Mouse (Mus musculus): ENCODE data around the gene Igf2bp2. TPM values are rescaled to one million over a fixed set of nuclear protein-coding genes. Genes with fewer than 3 reads are reported as not detected.

Gene Igf2bp2
- total and polyA plus RNA-seq, 2 experiments: 0.37 to 0.81 TPM

DNA sequence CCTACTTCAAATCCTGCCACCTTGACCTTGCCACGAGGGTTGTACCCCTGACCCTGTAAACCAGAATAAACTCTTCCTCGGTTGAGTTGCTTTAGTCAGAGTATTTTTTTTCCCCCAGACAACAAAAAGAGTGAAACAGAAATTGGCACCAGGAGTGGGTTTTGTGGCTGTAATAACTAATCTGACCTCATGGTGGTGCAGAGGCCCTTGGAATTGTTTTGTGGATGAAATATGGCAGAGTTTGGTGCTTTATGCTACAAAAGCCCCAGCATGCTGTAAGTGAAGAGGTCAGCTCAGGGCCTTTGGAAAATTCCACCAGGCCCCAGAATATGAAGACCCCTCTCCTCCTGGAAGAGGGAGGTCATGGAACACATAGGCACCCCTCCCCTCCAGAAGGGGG is 63.0 kb downstream of the Igf2bp2 start:
- no peaks in the 10 kb centered on the region for H3K4me1 ChIP-seq (ENCODE audit: control insufficient read depth, insufficient read depth, low read length)
- H3K79me2 ChIP-seq (ENCODE audit: control insufficient read depth, insufficient read depth, low read length): 0 out of 2 replicates have a peak, but pooled peaks cover 2% of the 10 kb centered on the region
- H3K27me3 ChIP-seq (ENCODE audit: control insufficient read depth, insufficient read depth, low read length): no peaks in the 10 kb centered on the region
- no peak overlapping the region for H3K4me3 ChIP-seq (ENCODE audit: insufficient read depth, low read depth, low read length)
- WGBS: 75% methylated on average over 2 of the region's 2 CpGs
- H3K27ac ChIP-seq (replicated peaks; ENCODE audit: insufficient read depth, low read depth, low read length): no peak overlapping the region
- no peak overlapping the region for H3K9ac ChIP-seq (ENCODE audit: low read depth, low read length)
- TF ChIP-seq CTCF (IDR thresholded peaks at IDR 0.05; ENCODE audit: low read depth, low read length) (no peak), POLR2A (IDR thresholded peaks at IDR 0.05; ENCODE audit: extremely low read depth, insufficient read depth, low read length) (no peak)
- no peaks in the 10 kb centered on the region for H3K36me3 ChIP-seq (ENCODE audit: control insufficient read depth, insufficient read depth, low read length)
- DNase-seq (ENCODE audit: extremely low read depth, low read depth, low spot score): no peak

DNA sequence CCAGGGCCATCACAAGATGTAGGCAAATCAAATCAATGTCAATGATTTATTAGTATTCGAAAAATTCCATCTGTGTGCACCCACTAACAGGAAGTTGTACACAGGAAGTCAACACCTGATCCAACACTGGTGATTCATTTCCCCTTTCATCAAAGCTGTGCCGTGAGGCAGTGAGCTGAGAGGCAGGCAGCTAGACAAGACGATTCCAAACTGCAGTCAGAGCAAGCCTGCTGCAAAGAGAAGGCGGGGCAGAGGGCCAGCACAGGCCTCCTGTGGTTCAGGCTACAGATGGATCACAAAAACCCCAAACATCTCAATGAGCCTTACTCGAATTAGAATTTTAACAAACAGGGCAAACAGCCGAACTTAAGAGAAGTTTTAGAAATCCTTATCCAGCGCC is 65.4 kb downstream of the Igf2bp2 start:
- no peak for DNase-seq (ENCODE audit: extremely low read depth, low read depth, low spot score)
- Histone ChIP-seq H3K27me3 (ENCODE audit: control insufficient read depth, insufficient read depth, low read length) (no peaks in the 10 kb centered on the region), H3K36me3 (ENCODE audit: control insufficient read depth, insufficient read depth, low read length) (no peaks in the 10 kb centered on the region), H3K4me3 (ENCODE audit: insufficient read depth, low read depth, low read length) (no peak overlapping the region), H3K27ac (replicated peaks; ENCODE audit: insufficient read depth, low read depth, low read length) (no peak overlapping the region), H3K9ac (ENCODE audit: low read depth, low read length) (no peak overlapping the region), H3K4me1 (ENCODE audit: control insufficient read depth, insufficient read depth, low read length) (no peaks in the 10 kb centered on the region), H3K79me2 (ENCODE audit: control insufficient read depth, insufficient read depth, low read length) (no peaks in the 10 kb centered on the region)
- TF ChIP-seq CTCF (IDR thresholded peaks at IDR 0.05; ENCODE audit: low read depth, low read length): no peak
- TF ChIP-seq POLR2A (IDR thresholded peaks at IDR 0.05; ENCODE audit: extremely low read depth, insufficient read depth, low read length): no peak
- 79% methylated on average over 7 of the region's 7 CpGs for WGBS

DNA sequence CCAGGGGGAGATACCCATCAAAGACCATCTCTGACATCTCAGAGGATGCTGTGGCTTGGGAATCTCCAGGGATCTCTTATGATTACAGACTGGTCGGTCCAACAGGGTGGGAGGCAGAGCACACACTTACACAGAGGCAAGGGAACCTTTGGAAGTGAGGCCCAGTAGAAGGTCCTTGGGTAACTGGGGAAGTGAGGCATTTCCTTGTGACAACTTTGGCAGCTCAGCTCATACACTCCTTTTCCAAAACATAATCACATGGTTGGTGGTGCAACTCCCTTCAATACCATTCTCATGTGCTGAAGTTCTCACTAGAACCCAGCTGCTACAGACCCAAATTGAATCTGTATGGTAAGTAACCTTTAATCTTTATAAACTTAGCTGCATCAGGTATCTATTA is 67.3 kb downstream of the Igf2bp2 start:
- H3K9ac ChIP-seq (ENCODE audit: low read depth, low read length): no peak overlapping the region
- no peaks in the 10 kb centered on the region for H3K27me3 ChIP-seq (ENCODE audit: control insufficient read depth, insufficient read depth, low read length)
- no peak overlapping the region for H3K4me3 ChIP-seq (ENCODE audit: insufficient read depth, low read depth, low read length)
- H3K36me3 ChIP-seq (ENCODE audit: control insufficient read depth, insufficient read depth, low read length): no peaks in the 10 kb centered on the region
- no peak for DNase-seq (ENCODE audit: extremely low read depth, low read depth, low spot score)
- H3K27ac ChIP-seq (replicated peaks; ENCODE audit: insufficient read depth, low read depth, low read length): no peak overlapping the region
- H3K79me2 ChIP-seq (ENCODE audit: control insufficient read depth, insufficient read depth, low read length): no peaks in the 10 kb centered on the region
- H3K4me1 ChIP-seq (ENCODE audit: control insufficient read depth, insufficient read depth, low read length): no peaks in the 10 kb centered on the region
- 90% methylated on average over 1 of the region's 1 CpGs for WGBS
- no peak for TF ChIP-seq POLR2A (IDR thresholded peaks at IDR 0.05; ENCODE audit: extremely low read depth, insufficient read depth, low read length)
- no peak for TF ChIP-seq CTCF (IDR thresholded peaks at IDR 0.05; ENCODE audit: low read depth, low read length)

DNA sequence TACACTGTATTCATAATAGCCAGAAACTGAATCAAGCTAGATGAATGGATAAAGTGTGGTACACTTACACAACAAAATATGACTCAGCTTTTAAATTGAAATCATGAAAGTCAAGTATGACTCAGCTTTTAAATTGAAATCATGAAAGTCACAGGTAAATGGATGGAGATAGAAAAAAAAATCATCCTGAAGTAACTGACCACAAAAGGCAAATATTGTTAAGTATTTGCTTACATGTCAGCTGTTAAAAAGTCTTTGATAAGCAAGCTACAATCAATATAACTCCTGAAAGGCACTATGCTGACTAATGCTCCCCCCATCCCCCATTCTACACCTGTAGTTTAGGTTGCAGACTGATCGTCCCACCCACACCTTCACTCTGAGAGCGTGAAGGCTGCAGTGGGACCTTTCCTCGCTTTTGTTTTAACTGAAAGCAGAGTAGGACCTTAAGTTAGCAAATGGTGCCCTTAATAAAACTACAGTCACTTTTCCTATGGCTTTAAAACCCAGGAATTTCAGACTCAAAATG is 71.8 kb downstream of the Igf2bp2 start:
- TF ChIP-seq POLR2A (IDR thresholded peaks at IDR 0.05; ENCODE audit: extremely low read depth, insufficient read depth, low read length) (no peak), CTCF (IDR thresholded peaks at IDR 0.05; ENCODE audit: low read depth, low read length) (no peak)
- Histone ChIP-seq H3K9ac (ENCODE audit: low read depth, low read length) (no peak overlapping the region), H3K36me3 (ENCODE audit: control insufficient read depth, insufficient read depth, low read length) (no peaks in the 10 kb centered on the region), H3K4me1 (ENCODE audit: control insufficient read depth, insufficient read depth, low read length) (no peaks in the 10 kb centered on the region), H3K4me3 (ENCODE audit: insufficient read depth, low read depth, low read length) (no peak overlapping the region), H3K27me3 (ENCODE audit: control insufficient read depth, insufficient read depth, low read length) (no peaks in the 10 kb centered on the region), H3K79me2 (ENCODE audit: control insufficient read depth, insufficient read depth, low read length) (no peaks in the 10 kb centered on the region), H3K27ac (replicated peaks; ENCODE audit: insufficient read depth, low read depth, low read length) (no peak overlapping the region)
- no peak for DNase-seq (ENCODE audit: extremely low read depth, low read depth, low spot score)
- 70% methylated on average over 3 of the region's 3 CpGs for WGBS

DNA sequence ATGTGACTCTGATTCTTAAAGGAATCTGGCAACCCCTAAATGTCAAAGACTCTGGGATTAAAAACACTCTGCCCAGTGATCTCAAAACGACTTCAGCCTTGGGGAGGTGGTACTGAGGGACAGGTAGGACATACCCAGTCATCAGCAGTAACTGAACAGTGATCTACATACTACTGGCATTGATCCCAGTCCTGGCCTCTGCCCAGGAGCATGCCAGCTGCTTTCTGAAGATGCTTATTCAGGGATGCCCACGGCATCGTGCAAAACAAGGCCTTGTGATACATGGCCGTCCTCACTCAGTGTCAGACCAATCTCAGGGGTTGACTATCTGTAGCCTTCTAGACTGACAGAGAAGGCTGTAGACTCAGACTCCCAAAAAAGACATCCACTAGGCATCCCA is 77.7 kb downstream of the Igf2bp2 start:
- no peak for DNase-seq (ENCODE audit: extremely low read depth, low read depth, low spot score)
- Histone ChIP-seq H3K4me3 (ENCODE audit: insufficient read depth, low read depth, low read length) (no peak overlapping the region), H3K79me2 (ENCODE audit: control insufficient read depth, insufficient read depth, low read length) (no peaks in the 10 kb centered on the region), H3K9ac (ENCODE audit: low read depth, low read length) (no peak overlapping the region), H3K4me1 (ENCODE audit: control insufficient read depth, insufficient read depth, low read length) (no peaks in the 10 kb centered on the region), H3K36me3 (ENCODE audit: control insufficient read depth, insufficient read depth, low read length) (no peaks in the 10 kb centered on the region), H3K27me3 (ENCODE audit: control insufficient read depth, insufficient read depth, low read length) (no peaks in the 10 kb centered on the region), H3K27ac (replicated peaks; ENCODE audit: insufficient read depth, low read depth, low read length) (no peak overlapping the region)
- no peak for TF ChIP-seq POLR2A (IDR thresholded peaks at IDR 0.05; ENCODE audit: extremely low read depth, insufficient read depth, low read length)
- TF ChIP-seq CTCF (IDR thresholded peaks at IDR 0.05; ENCODE audit: low read depth, low read length): no peak
- 85% methylated on average over 4 of the region's 4 CpGs for WGBS

DNA sequence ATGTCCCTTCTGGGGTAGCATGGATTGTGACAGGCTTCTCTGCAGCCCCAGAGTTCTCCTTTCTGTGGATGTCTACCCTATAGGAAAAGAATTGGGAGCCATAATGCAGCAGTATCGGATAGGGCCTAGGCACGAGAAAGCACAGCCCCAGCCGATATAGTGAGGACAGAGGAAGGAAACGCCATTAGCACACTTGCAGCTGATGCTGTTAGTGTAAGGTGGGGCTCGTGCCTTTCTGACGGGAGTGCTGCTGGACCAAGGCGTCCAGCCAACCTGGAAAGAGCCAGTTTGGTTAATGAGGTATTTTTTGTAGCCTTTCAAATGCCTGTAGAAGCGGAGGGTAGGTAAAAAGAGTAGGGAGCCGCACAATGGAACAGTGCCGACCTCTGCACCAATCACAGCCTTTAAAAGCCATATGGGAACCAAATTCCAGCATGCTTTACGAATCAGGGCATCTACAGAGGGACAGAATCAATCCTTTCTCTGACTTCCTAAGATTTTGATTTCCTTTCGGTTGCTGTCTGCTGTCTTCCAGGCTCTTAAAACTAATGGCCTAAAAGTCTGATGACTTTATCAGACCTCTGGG is 82.9 kb downstream of the Igf2bp2 start:
- no peak overlapping the region for H3K4me3 ChIP-seq (ENCODE audit: insufficient read depth, low read depth, low read length)
- TF ChIP-seq CTCF (IDR thresholded peaks at IDR 0.05; ENCODE audit: low read depth, low read length): no peak
- no peak for TF ChIP-seq POLR2A (IDR thresholded peaks at IDR 0.05; ENCODE audit: extremely low read depth, insufficient read depth, low read length)
- no peaks in the 10 kb centered on the region for H3K36me3 ChIP-seq (ENCODE audit: control insufficient read depth, insufficient read depth, low read length)
- H3K27ac ChIP-seq (replicated peaks; ENCODE audit: insufficient read depth, low read depth, low read length): no peak overlapping the region
- H3K9ac ChIP-seq (ENCODE audit: low read depth, low read length): no peak overlapping the region
- H3K4me1 ChIP-seq (ENCODE audit: control insufficient read depth, insufficient read depth, low read length): peaks cover 3% of the 10 kb centered on the region; the same call in 1 of the 2 replicates
- no peak for DNase-seq (ENCODE audit: extremely low read depth, low read depth, low spot score)
- 90% methylated on average over 12 of the region's 12 CpGs for WGBS
- no peaks in the 10 kb centered on the region for H3K27me3 ChIP-seq (ENCODE audit: control insufficient read depth, insufficient read depth, low read length)
- no peaks in the 10 kb centered on the region for H3K79me2 ChIP-seq (ENCODE audit: control insufficient read depth, insufficient read depth, low read length)
